Mouse (Mus musculus) liver, embryonic 13.5 days (tissue): Measurements from ENCODE around the gene Nwd2. TPM values are rescaled to one million over a fixed set of nuclear protein-coding genes. Genes with fewer than 3 reads are reported as not detected.

ENCODE experiments used
- ATAC-seq: fragments of 200-750 bp; cut with Nextera tagmentation; 2 replicates; pipeline ENCODE4 v1.8.0; 2017; ENCODE audit warnings: low read depth, mild to moderate bottlenecking, moderate number of reproducible peaks, moderate library complexity
- DNase-seq: peaks from one replicate; pipeline ENCODE4 v3.0.0; 2022
- H3K27ac ChIP-seq: fragments of 300-500 bp; sonication (generic); 2 replicates; pipeline ENCODE4 v1.5.1; 2015; ENCODE audit warnings: moderate library complexity, mild to moderate bottlenecking, inconsistent platforms
- H3K27me3 ChIP-seq: fragments of 300-500 bp; sonication (generic); 2 replicates; pipeline ENCODE4 v1.6.1; 2015; ENCODE audit warnings: mild to moderate bottlenecking, inconsistent platforms
- H3K36me3 ChIP-seq: fragments of 300-500 bp; sonication (generic); 2 replicates; pipeline ENCODE4 v1.6.1; 2015; ENCODE audit warnings: mild to moderate bottlenecking, inconsistent platforms
- H3K4me1 ChIP-seq: fragments of 300-500 bp; sonication (generic); replicated peaks from 2 replicates; pipeline ENCODE4 v1.6.1; 2015; ENCODE audit warnings: inconsistent platforms
- H3K4me2 ChIP-seq: fragments of 300-500 bp; sonication (generic); 2 replicates; pipeline ENCODE4 v1.6.1; 2015; ENCODE audit warnings: inconsistent platforms, mild to moderate bottlenecking, moderate library complexity
- H3K4me3 ChIP-seq: fragments of 300-500 bp; sonication (generic); replicated peaks from 2 replicates; pipeline ENCODE4 v1.5.1; 2015; ENCODE audit warnings: mild to moderate bottlenecking, inconsistent platforms
- H3K9ac ChIP-seq: fragments of 300-500 bp; sonication (generic); 2 replicates; pipeline ENCODE4 v1.6.1; 2015; ENCODE audit warnings: mild to moderate bottlenecking, inconsistent platforms
- H3K9me3 ChIP-seq: fragments of 300-500 bp; sonication (generic); replicated peaks from 2 replicates; pipeline ENCODE4 v1.6.1; 2016; ENCODE audit warnings: inconsistent platforms
- WGBS: fragments of 180-500 bp; shearing (Covaris S2); methylation state at CpG from one replicate; pipeline ENCODE4 v1.1.7; 2015; ENCODE audit not compliant: insufficient replicate concordance; 5-methylcytosine and 5-hydroxymethylcytosine counted together
- polyA plus RNA-seq: library from polyadenylated mRNA; unstranded; fragments of >200 nt; fragmentation: Nextera tagmentation; extraction: Ambion mirVana; gene quantifications from 2 replicates; pipeline ENCODE4 v1.2.1, GENCODE M21; 2015

Gene Nwd2
- polyA plus RNA-seq, 1 experiment from 2014 or later = 0.05 TPM

DNA sequence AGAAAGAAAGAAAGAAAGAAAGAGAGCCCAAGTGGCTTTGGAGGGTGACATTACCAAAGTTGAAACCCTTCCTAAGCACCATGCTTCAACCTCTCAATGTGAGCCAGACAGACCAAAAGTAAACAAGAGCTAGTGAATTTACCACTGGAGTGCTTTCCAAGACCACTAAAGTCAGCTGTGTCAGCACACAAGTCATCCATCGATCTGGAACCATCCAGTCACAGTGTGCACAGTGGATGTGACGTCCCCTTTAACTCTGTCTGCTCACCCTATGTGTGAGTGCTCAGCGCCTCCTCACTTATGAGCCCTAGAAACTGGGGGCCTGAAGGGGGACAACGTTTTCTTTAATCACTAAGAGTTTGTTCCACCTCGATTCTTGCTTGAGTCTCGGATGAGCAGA is 170.6 kb downstream of the Nwd2 start:
- no peak overlapping the region for H3K27ac ChIP-seq
- DNase-seq (no peak), ATAC-seq (no peak)
- no peaks in the 10 kb centered on the region; the same call in 1 of the 2 replicates for H3K27me3 ChIP-seq
- H3K9me3 ChIP-seq = no peaks in the 10 kb centered on the region
- peaks cover 53% of the 10 kb centered on the region for H3K4me1 ChIP-seq
- H3K9ac ChIP-seq = no peak overlapping the region
- H3K36me3 ChIP-seq = no peaks in the 10 kb centered on the region
- H3K4me3 ChIP-seq = no peak overlapping the region
- WGBS = 52% methylated on average over 6 of the region's 6 CpGs
- no peak overlapping the region for H3K4me2 ChIP-seq

DNA sequence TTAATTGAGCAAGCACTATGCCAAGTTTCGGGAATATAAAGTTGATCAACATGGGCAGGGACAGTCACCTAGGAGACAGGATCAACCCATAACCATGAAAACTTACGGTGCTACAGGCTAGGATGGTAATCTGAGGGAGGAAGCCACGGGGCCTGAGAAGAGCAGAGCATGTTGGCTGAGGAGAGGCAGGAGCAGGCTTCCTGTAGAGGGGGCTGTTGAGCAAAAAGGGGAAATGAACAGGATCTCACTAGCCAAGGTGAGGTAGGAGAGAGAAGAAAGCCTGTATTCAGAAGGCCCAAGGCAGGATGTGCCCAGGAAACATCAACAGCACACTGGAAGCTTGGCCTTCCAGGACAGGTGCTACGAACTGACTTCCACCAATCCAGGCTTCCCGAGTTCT is 172.3 kb downstream of the Nwd2 start:
- no peak overlapping the region for H3K4me3 ChIP-seq
- H3K27me3 ChIP-seq = no peaks in the 10 kb centered on the region
- H3K27ac ChIP-seq = peak overlapping the region; percentile 66
- H3K9me3 ChIP-seq = no peaks in the 10 kb centered on the region
- H3K36me3 ChIP-seq = no peaks in the 10 kb centered on the region
- 55% methylated on average over 5 of the region's 5 CpGs for WGBS
- H3K4me2 ChIP-seq = no peak overlapping the region
- DNase-seq (no peak), ATAC-seq (no peak)
- peaks cover 68% of the 10 kb centered on the region for H3K4me1 ChIP-seq
- no peak overlapping the region for H3K9ac ChIP-seq

DNA sequence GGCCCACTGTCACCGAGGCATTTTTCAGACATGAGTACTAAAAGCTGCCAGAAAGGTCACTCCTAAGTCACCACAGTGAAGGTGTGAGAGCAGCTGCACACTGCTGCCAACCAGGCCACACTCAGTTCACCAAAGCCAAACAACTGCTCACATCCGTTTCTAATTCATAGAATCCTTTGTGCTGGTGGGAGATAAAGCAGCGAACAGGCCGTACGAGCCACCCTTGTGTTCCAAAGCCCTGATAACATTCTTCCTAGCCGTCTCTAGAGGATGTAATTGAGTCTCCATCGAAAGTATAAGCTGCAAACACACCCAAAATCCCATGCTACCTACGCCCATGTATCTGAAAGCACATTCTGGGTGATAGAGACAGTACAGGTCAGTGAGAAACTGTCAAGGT is 173.0 kb downstream of the Nwd2 start:
- H3K27me3 ChIP-seq = no peaks in the 10 kb centered on the region
- no peaks in the 10 kb centered on the region for H3K36me3 ChIP-seq
- ATAC-seq (peak; percentile 87), DNase-seq (peak; percentile 38)
- no peak overlapping the region for H3K4me3 ChIP-seq
- peak overlapping the region; percentile 66 for H3K27ac ChIP-seq
- peaks cover 75% of the 10 kb centered on the region for H3K4me1 ChIP-seq
- no peak overlapping the region for H3K9ac ChIP-seq
- H3K9me3 ChIP-seq = no peaks in the 10 kb centered on the region
- H3K4me2 ChIP-seq = no peak overlapping the region
- WGBS = 14% methylated on average over 8 of the region's 8 CpGs

DNA sequence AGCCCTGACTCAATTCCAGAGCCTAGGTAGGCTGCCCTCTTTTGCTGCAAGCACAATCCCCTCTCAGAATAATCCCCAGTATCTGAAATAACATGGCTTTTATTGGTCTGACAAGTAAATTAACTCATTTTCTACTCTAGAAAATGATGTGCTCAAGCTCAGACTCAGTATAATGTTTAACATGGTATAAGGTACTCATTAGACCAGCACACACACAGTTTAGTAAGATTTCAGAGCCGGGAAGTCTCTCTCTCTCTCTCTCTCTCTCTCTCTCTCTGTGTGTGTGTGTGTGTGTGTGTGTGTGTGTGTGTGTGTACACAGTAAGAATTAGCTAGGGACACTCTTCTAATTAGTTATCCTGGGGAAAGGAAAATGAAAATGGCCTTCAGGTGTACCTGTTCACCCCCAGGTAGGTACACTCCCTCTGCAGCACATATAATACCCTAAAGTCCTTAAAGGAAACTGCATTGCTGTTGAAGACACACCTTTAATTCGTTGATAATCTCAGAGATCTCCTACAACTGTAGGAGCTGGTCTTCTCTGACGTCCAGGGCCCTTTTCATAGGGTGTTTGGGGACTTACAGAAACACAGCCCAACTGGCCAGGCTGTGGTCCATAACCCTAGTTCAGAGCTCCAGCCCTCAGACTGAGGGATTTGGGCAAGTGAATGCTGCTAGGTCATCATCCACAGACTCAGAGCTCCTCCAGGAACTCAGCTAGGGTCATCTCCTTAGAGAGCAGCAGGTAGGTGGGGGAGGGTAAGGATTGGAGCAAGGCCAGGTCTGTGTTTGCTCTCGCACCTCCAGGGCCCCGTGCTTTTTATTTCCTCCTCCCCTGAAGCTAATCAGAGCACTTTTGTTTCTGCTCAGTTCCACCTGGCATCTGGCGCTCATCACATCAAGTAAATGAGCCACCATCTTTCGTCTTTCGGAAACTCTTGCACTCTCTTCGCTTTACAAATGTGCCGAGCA is 174.7 kb downstream of the Nwd2 start:
- 60% methylated on average over 10 of the region's 10 CpGs for WGBS
- 0 out of 2 replicates have a peak overlapping the region, but pooled peaks have one; percentile 16 for H3K27ac ChIP-seq

DNA sequence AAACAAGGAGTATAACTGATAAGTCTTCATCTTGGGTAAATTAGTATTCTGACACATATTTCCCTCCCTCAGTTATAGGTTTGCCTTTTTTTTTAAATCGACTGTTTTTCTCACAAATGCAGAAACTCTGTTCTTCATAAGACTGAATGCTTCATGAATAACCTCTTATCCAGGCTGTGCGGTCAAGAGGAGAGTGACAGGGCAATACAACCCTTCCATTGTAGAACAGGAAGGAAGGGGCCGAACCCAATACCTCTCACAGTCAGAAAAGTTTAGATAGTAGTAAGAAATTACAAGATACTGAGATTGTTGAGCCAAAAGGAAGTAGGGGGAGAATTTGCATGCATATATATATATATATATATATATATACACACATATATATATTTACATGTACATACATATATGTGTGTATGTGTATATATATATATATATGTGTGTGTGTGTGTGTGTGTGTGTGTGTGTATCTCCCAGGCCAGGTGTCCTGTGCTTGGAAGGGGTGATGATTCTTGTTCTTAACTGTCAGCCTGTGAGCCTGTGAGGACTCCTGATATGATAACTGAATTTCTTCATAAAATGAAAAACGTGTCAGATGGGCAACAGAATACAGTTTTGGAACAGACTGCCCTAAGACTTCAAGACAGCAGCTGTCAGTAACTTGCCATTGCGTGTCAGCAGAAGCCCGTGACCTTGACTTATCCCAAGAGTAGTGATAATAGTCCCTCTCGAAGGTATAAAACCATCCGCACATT is 175.9 kb downstream of the Nwd2 start:
- Histone ChIP-seq H3K4me3 (no peak overlapping the region), H3K36me3 (no peaks in the 10 kb centered on the region), H3K4me2 (no peak overlapping the region), H3K27ac (no peak overlapping the region), H3K9ac (no peak overlapping the region), H3K27me3 (no peaks in the 10 kb centered on the region), H3K4me1 (peaks cover 81% of the 10 kb centered on the region), H3K9me3 (no peaks in the 10 kb centered on the region)
- DNase-seq (no peak), ATAC-seq (no peak)
- 35% methylated on average over 8 of the region's 8 CpGs for WGBS

More for the DNA sequence above, 174.7 kb downstream of the Nwd2 start:
- DNase-seq (no peak), ATAC-seq (no peak)
- H3K4me3 ChIP-seq = no peak overlapping the region
- no peaks in the 10 kb centered on the region for H3K36me3 ChIP-seq
- H3K27me3 ChIP-seq = no peaks in the 10 kb centered on the region
- H3K4me1 ChIP-seq = peaks cover 81% of the 10 kb centered on the region
- H3K9me3 ChIP-seq = no peaks in the 10 kb centered on the region
- H3K4me2 ChIP-seq = no peak overlapping the region
- H3K9ac ChIP-seq = no peak overlapping the region

DNA sequence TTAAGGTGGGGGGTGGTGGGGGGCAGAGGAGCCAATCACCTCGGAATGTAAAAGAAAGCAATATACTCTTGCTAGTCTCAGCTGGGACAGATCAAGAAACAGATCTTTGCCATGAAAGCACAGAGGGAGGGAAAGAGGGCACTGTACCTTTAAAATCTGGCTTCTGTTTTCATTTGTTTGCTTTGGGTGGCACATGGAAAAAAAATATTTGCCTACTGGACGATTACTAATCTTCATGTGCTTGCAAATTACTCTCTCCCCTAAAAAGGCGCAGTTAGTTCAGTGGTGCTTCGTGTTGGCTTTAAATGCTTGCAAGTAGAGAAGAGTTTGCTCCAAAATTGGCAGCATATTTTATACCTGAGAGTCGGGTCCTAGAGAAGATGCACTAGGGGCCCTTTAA is 177.0 kb downstream of the Nwd2 start:
- peaks cover 87% of the 10 kb centered on the region for H3K4me1 ChIP-seq

DNA sequence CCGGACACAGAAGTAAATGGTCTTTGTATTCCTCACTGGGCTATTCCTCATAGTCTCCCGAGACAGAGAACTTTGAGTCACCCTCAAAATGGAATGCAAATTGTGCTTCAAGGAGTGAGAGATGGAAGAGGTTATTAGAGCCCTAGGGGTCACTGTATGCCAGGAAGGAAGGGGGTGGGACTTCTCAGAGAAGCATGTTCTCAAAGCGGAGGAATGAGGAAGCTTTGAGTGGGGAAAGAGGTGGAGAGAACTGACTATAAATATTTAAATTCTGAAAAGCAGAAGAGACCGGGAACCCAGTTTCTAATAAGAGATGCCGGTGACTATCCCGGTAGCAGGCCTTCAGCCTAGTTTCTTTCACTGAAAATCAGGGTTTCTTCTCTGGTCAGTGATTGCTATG is 178.1 kb downstream of the Nwd2 start:
- no peaks in the 10 kb centered on the region for H3K36me3 ChIP-seq
- no peak for DNase-seq
- no peak overlapping the region for H3K4me3 ChIP-seq
- H3K4me1 ChIP-seq = peaks cover 86% of the 10 kb centered on the region
- H3K4me2 ChIP-seq = 0 out of 2 replicates have a peak overlapping the region, but pooled peaks have one; percentile 15
- H3K9me3 ChIP-seq = no peaks in the 10 kb centered on the region
- no peaks in the 10 kb centered on the region for H3K27me3 ChIP-seq
- H3K9ac ChIP-seq = no peak overlapping the region
- 21% methylated on average over 6 of the region's 6 CpGs for WGBS
- no peak for ATAC-seq
- H3K27ac ChIP-seq = peak overlapping the region; percentile 8

More for the DNA sequence above, 177.0 kb downstream of the Nwd2 start:
- no peaks in the 10 kb centered on the region for H3K9me3 ChIP-seq
- H3K27ac ChIP-seq = peak overlapping the region; percentile 36; the same call in 1 of the 2 replicates
- ATAC-seq (no peak), DNase-seq (no peak)
- H3K4me3 ChIP-seq = no peak overlapping the region
- H3K36me3 ChIP-seq = no peaks in the 10 kb centered on the region
- H3K27me3 ChIP-seq = no peaks in the 10 kb centered on the region
- H3K4me2 ChIP-seq = no peak overlapping the region
- WGBS = 55% methylated on average over 5 of the region's 5 CpGs
- no peak overlapping the region for H3K9ac ChIP-seq

DNA sequence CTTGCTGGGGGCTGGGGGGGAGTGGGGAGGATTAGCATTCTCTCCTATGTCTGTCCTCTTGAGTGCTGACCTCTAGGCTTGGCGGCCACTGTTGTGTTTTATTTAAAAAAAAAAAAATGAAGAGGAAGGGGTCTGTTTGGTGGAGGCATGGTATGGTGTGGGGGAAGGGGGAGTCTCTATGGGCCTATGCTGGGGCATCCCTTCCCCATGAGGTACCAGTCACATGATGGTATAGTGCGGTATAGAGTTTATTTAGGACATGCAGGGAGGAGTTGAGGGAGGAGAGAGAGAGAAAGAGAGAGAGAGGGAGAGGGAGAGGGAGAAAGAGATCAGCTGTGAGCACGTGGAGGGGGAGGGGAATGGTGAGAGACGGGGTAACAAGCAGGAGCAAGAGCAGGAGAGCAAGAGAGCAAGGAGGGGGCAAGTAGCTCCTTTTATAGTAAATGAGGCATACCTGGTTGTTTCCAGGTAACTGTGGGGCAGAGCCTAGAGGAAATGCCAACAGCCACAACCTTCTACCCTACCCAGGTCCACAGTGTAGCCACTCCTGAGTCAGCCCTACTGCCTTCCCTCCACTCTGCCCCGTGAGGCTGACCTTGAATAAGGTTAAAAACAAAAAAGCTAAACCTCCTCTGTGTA is 178.6 kb downstream of the Nwd2 start:
- Histone ChIP-seq H3K9ac (no peak overlapping the region), H3K27me3 (no peaks in the 10 kb centered on the region), H3K27ac (peak overlapping the region; percentile 8), H3K4me1 (peaks cover 82% of the 10 kb centered on the region), H3K4me3 (no peak overlapping the region), H3K4me2 (0 out of 2 replicates have a peak overlapping the region, but pooled peaks have one; percentile 8), H3K9me3 (no peaks in the 10 kb centered on the region), H3K36me3 (no peaks in the 10 kb centered on the region)
- 24% methylated on average over 5 of the region's 5 CpGs for WGBS
- DNase-seq = no peak
- no peak for ATAC-seq

DNA sequence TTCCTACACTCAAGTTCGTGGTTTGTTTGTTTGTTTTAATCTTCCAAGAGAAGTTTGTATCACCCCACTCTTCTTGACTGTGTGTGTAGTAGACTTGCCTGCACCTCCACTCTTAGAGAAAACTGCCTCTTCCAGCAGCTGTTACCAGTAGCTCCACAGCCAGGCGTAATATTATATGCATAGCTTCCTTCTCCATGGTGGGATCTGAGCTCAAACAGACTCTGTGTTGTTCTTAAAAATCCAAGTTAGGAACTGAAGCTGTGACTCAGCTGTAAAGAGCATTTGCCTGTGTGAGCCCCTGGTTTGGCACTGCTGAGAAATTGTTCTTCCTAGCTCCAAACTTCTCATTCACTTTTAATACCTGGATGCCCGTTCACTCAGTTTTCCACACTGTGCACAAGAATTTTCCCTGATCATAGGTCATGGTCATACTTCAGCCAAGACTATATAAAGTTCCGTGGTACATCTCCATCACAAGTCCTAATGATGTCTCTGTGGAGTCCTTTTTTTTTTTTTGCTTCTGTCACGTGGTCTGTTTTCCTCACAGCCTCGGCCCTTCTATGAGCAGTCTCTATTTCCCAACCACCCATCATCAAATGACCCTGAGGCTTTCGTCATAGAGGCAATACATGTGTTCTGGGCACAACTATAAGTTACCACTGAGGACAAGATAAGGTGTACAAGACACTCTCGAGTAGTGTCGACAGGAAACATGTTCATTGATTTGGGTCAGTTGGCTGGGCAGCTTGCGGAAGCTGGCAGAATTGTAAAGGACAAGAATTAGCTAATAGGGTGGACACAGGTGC is 179.7 kb downstream of the Nwd2 start:
- Histone ChIP-seq H3K4me2 (no peak overlapping the region), H3K9me3 (no peaks in the 10 kb centered on the region), H3K4me1 (peaks cover 72% of the 10 kb centered on the region), H3K27ac (no peak overlapping the region), H3K4me3 (no peak overlapping the region), H3K9ac (no peak overlapping the region), H3K27me3 (no peaks in the 10 kb centered on the region), H3K36me3 (no peaks in the 10 kb centered on the region)
- DNase-seq = no peak
- WGBS = 43% methylated on average over 10 of the region's 10 CpGs
- ATAC-seq = no peak

DNA sequence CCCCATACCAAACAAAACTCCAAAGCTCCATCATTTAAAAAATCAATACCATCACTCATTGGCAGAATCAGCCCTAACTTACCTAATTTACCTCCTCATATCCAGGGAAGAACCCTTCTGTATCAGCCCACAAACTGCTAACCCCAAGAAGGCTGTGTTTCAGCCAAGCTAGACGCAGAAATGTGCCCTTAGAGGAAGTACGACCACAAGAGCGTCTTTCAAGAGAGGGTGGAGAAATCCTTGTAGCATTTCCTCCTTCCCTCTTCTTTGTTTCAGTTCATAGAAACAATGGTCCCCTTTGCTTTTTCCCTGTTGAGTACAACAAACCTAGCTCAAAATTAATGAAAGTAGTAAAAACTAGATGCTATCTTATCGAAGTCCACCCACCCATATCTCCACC is 182.2 kb downstream of the Nwd2 start:
- ATAC-seq = no peak; the same call in 1 of the 2 replicates
- Histone ChIP-seq H3K9ac (no peak overlapping the region), H3K27ac (no peak overlapping the region; the same call in 1 of the 2 replicates), H3K4me3 (no peak overlapping the region), H3K36me3 (no peaks in the 10 kb centered on the region), H3K4me2 (peak overlapping the region; percentile 28; the same call in 1 of the 2 replicates), H3K9me3 (no peaks in the 10 kb centered on the region), H3K27me3 (no peaks in the 10 kb centered on the region), H3K4me1 (peaks cover 52% of the 10 kb centered on the region)
- whole genome bisulfite sequencing = 20% methylated on average over 4 of the region's 4 CpGs
- DNase-seq = no peak
